In the genomic region with DNA sequence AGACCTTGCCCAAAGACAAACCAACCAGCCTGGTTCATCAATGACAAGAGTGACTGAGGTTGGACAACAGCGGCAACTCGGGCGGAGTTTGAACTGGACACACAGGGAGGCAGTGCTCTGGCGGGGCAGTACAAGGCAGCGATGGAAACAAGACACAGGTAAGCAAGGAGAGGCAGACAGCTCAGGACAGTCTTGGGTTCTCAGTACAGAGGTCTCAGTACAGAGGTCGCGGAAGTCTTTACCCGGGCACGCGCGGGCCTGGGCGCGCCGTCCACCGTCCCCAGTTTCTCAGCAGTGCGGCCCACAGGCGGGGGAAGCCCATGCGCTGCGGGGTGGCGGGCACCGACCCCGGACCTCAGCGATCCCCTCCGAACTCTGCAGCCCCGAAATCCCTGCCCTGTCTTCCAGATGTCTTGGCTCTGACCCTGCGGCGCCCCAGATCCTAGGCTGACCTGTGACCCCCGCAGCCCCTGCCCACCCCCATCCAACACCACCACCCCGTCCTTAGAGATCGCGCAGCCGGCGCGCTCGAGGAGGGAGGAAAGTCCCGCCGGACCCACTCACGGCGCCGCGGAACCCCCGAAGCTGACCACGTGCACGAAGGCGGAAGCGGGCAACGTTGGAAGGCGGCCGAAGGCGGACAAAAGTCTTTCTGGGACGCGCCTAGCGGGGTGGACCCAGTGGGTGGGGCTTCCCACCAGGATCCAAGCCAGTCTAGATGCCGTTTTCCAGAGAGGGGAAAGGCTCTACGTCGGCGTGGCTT, we compare ENCODE assay signal across 8 mouse cellular contexts. TPM values are rescaled to one million over a fixed set of nuclear protein-coding genes. Genes with fewer than 3 reads are reported as not detected.
DNase-seq lines count a peak whose midpoint lies in the region; ATAC-seq and TF ChIP-seq lines count a peak whose summit lies in the region.

A gene (minus strand): TSS at position 662 of the 763 bp plus-strand sequence.

- intact Hi-C loops in heart, adult 2 months (cut with DNase I): no loop called here

- H3K36me3 ChIP-seq in embryonic facial prominence, embryonic 13.5 days: peaks cover 40% of the 10 kb centered on the region
- no peaks in the 10 kb centered on the region for H3K36me3 ChIP-seq in heart, adult 2 months (ENCODE audit: control insufficient read depth, insufficient read depth, low read length)
- H3K36me3 ChIP-seq in limb, embryonic 13.5 days: peaks cover 41% of the 10 kb centered on the region
- H3K36me3 ChIP-seq in midbrain, embryonic 16.5 days (ENCODE audit: control insufficient read depth, insufficient read depth, low read length): peaks cover 2% of the 10 kb centered on the region

- peak; percentile 79 for TF ChIP-seq POLR2A in heart, adult 2 months (IDR thresholded peaks at IDR 0.05; ENCODE audit: insufficient read depth, low read depth, low read length)

- peak within 1 kb of the TSS; percentile 66; the same call in 1 of the 2 replicates for H3K27ac ChIP-seq in embryonic facial prominence, embryonic 13.5 days
- H3K27ac ChIP-seq in heart, adult 2 months: peak within 1 kb of the TSS; percentile 47
- peak within 1 kb of the TSS; percentile 55; the same call in 1 of the 2 replicates for H3K27ac ChIP-seq in limb, embryonic 13.5 days
- 0 out of 2 replicates have a peak within 1 kb of the TSS, but pooled peaks have one; percentile 50 for H3K27ac ChIP-seq in midbrain, embryonic 16.5 days (ENCODE audit: low read length)

- peak; percentile 83; the same call in 1 of the 2 replicates for TF ChIP-seq EP300 in heart, adult 2 months (IDR thresholded peaks at IDR 0.05; ENCODE audit: insufficient read depth, low read depth, low read length)

- WGBS in embryonic facial prominence, embryonic 13.5 days: under 1% methylated on average over 57 of the region's 57 CpGs
- under 1% methylated on average over 57 of the region's 57 CpGs for WGBS in heart, adult 2 months
- WGBS in limb, embryonic 13.5 days: under 1% methylated on average over 55 of the region's 57 CpGs
- under 1% methylated on average over 56 of the region's 57 CpGs for WGBS in midbrain, embryonic 16.5 days

- H3K4me3 ChIP-seq in embryonic facial prominence, embryonic 13.5 days: peak within 1 kb of the TSS; percentile 78
- peak within 1 kb of the TSS; percentile 79 for H3K4me3 ChIP-seq in heart, adult 2 months
- H3K4me3 ChIP-seq in limb, embryonic 13.5 days: peak within 1 kb of the TSS; percentile 82
- peak within 1 kb of the TSS; percentile 78 for H3K4me3 ChIP-seq in midbrain, embryonic 16.5 days (ENCODE audit: low read depth, low read length)

- peak within 1 kb of the TSS; percentile 88 for H3K9ac ChIP-seq in embryonic facial prominence, embryonic 13.5 days
- peak within 1 kb of the TSS; percentile 77 for H3K9ac ChIP-seq in heart, adult 2 months (ENCODE audit: low read depth, low read length)
- H3K9ac ChIP-seq in limb, embryonic 13.5 days: peak within 1 kb of the TSS; percentile 89
- H3K9ac ChIP-seq in midbrain, embryonic 16.5 days (ENCODE audit: low read depth, low read length): peak within 1 kb of the TSS; percentile 74

- H3K4me1 ChIP-seq in embryonic facial prominence, embryonic 13.5 days: peaks cover 25% of the 10 kb centered on the region
- H3K4me1 ChIP-seq in heart, adult 2 months (ENCODE audit: control insufficient read depth, insufficient read depth, low read length): peaks cover 2% of the 10 kb centered on the region
- H3K4me1 ChIP-seq in limb, embryonic 13.5 days: peaks cover 21% of the 10 kb centered on the region
- peaks cover 14% of the 10 kb centered on the region for H3K4me1 ChIP-seq in midbrain, embryonic 16.5 days (ENCODE audit: control insufficient read depth, insufficient read depth, low read length)

- no peaks in the 10 kb centered on the region for H3K27me3 ChIP-seq in embryonic facial prominence, embryonic 13.5 days
- no peaks in the 10 kb centered on the region for H3K27me3 ChIP-seq in heart, adult 2 months (ENCODE audit: control insufficient read depth, insufficient read depth, low read length)
- H3K27me3 ChIP-seq in limb, embryonic 13.5 days: no peaks in the 10 kb centered on the region
- H3K27me3 ChIP-seq in midbrain, embryonic 16.5 days (ENCODE audit: control insufficient read depth, insufficient read depth, low read depth, low read length): no peaks in the 10 kb centered on the region

- H3K79me2 ChIP-seq in heart, adult 2 months (replicated peaks; ENCODE audit: control insufficient read depth, insufficient read depth, low read length): no peaks in the 10 kb centered on the region

- no peak for TF ChIP-seq CTCF in heart, adult 2 months (IDR thresholded peaks at IDR 0.05)

- ATAC-seq in embryonic facial prominence, embryonic 13.5 days (ENCODE audit: insufficient number of reproducible peaks, insufficient read depth, low FRiP score, low TSS enrichment, low read depth): peak; percentile 84
- peak; percentile 89 for ATAC-seq in limb, embryonic 13.5 days (ENCODE audit: low FRiP score, low read depth)
- peak; percentile 85 for ATAC-seq in midbrain, embryonic 16.5 days

- H3K9me3 ChIP-seq in embryonic facial prominence, embryonic 13.5 days: no peaks in the 10 kb centered on the region
- H3K9me3 ChIP-seq in limb, embryonic 13.5 days: no peaks in the 10 kb centered on the region
- no peaks in the 10 kb centered on the region for H3K9me3 ChIP-seq in midbrain, embryonic 16.5 days (replicated peaks; ENCODE audit: control insufficient read depth, low read length, poor library complexity, severe bottlenecking)

- peak within 1 kb of the TSS; percentile 87 for H3K4me2 ChIP-seq in embryonic facial prominence, embryonic 13.5 days
- H3K4me2 ChIP-seq in limb, embryonic 13.5 days (replicated peaks): peak within 1 kb of the TSS; percentile 88
- peak within 1 kb of the TSS; percentile 94 for H3K4me2 ChIP-seq in midbrain, embryonic 16.5 days (ENCODE audit: low read length)

- peak; percentile 85 for DNase-seq in 3134 (ENCODE audit: extremely low read depth, insufficient read length, low spot score)
- DNase-seq in adrenal gland, postnatal 36 days: peak; percentile 97 to 98
- peak; percentile 95 to 98 for DNase-seq in heart, adult 2 months
- DNase-seq in kidney, adult 8-10 months: peak; percentile 92 to 96
- peak; percentile 83 to 93 for DNase-seq in spleen, postnatal 10 days (ENCODE audit: low spot score in 2 of 2)

RNA-seq across cellular contexts. Expression of the gene that starts here (rescaled TPM):
- 10 to 100 TPM; 55.4 to 55.5 TPM for total RNA-seq in adrenal gland, postnatal 36 days (2021)
- 32.4 and 34.4 TPM in 2 replicates for polyA plus RNA-seq in embryonic facial prominence, embryonic 13.5 days (2015; fragmentation: Nextera tagmentation; extraction: Ambion mirVana)
- 10 to 100 TPM; 19.1 to 21.3 TPM for total RNA-seq in heart, adult 2 months (2021)
- 15.8 and 16.2 TPM in 2 replicates for polyA plus RNA-seq in heart, adult 2 months (2012; rRNA removed)
- 33.0 and 33.5 TPM in 2 replicates for polyA plus RNA-seq in limb, embryonic 13.5 days (2015; fragmentation: Nextera tagmentation; extraction: Ambion mirVana)
- 18.2 and 18.6 TPM in 2 replicates for polyA plus RNA-seq in midbrain, embryonic 16.5 days (2015; fragmentation: Nextera tagmentation; extraction: Ambion mirVana)

Comparison
In these comparisons a context has a peak if more than half of its experiments do, and no peak if none do; other contexts are left out.
1. Peak in every context shown above with its lines: DNase-seq, ATAC-seq, H3K4me3 ChIP-seq and H3K27ac ChIP-seq.